Mouse (Mus musculus): Measurements from ENCODE around the gene Gm8909. TPM values are rescaled to one million over a fixed set of nuclear protein-coding genes. Genes with fewer than 3 reads are reported as not detected.

The Gm8909 gene
- not detected in 2 replicates for polyA plus RNA-seq (2015; fragmentation: Nextera tagmentation; extraction: Ambion mirVana)

DNA sequence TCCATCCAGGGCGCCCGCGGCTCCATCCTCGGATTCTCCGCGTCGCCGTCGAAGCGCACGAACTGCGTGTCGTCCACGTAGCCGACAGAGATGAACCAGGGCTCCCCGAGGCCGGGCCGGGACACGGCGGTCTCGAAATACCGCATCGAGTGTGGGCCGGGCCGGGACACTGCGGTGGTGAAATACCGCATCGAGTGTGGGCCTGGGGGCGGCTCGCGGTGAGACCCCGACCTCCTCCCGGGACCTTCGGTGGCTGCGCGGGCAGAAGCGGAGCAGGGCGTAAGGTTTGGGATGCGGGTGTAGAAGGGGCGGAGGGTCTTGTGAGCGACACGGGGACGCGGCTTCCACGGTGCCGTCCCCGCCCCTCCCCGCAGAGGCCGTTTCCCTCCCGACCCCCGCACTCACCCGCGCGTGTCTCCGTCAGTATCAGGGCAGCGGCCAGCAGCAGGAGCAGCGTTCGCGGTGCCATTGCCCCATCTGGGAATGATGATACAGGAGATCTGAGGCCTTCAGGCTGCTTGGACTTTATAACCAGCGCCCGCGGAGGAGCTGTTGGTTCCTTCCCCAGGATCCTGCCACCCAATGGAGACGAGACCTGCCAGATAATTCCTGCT lies at the start of gene Gm8909:
Gene Gm8909 (minus strand): TSS at position 499 of the 614 bp plus-strand sequence.
- Histone ChIP-seq H3K27me3 (replicated peaks) (peaks cover 68% of the 10 kb centered on the region), H3K36me3 (no peaks in the 10 kb centered on the region), H3K27ac (replicated peaks) (no peak within 1 kb of the TSS), H3K9me3 (replicated peaks) (no peaks in the 10 kb centered on the region), H3K9ac (replicated peaks) (no peak within 1 kb of the TSS), H3K4me2 (peak within 1 kb of the TSS; percentile 44), H3K4me3 (replicated peaks) (peak within 1 kb of the TSS; percentile 25), H3K4me1 (peaks cover 10% of the 10 kb centered on the region)
- no peak for ATAC-seq (ENCODE audit: low FRiP score)
- WGBS: 1% methylated on average over 63 of the region's 63 CpGs

DNA sequence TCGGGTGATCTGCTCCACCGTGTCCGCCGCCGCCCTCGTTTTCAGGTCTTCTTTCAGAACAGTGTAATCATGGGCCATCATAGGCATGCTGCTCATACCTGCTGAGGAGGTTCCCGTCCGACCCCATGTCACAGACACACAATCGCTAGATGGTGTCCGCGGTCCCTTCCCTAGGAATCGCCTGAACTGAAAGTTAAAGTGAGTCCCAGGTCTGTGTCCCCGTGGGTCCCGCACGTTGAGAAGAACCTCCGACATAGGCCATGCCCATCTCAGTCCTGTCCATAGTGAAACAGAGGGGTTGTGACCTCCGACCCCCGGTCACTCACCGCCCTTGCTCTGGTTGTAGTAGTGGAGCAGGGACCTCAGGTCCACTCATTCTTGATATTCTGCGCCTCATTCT lies 47.2 kb upstream of the Gm8909 start:
- peak overlapping the region; percentile 2; the same call in 1 of the 2 replicates for H3K4me3 ChIP-seq (replicated peaks)
- WGBS: 4% methylated on average over 20 of the region's 20 CpGs
- H3K36me3 ChIP-seq: no peaks in the 10 kb centered on the region
- peaks cover 76% of the 10 kb centered on the region for H3K27me3 ChIP-seq (replicated peaks)
- no peak overlapping the region for H3K9ac ChIP-seq (replicated peaks)
- peaks cover 7% of the 10 kb centered on the region for H3K4me1 ChIP-seq
- no peak overlapping the region for H3K27ac ChIP-seq (replicated peaks)
- ATAC-seq (ENCODE audit: low FRiP score): no peak
- no peaks in the 10 kb centered on the region for H3K9me3 ChIP-seq (replicated peaks)
- peak overlapping the region; percentile 34 for H3K4me2 ChIP-seq

DNA sequence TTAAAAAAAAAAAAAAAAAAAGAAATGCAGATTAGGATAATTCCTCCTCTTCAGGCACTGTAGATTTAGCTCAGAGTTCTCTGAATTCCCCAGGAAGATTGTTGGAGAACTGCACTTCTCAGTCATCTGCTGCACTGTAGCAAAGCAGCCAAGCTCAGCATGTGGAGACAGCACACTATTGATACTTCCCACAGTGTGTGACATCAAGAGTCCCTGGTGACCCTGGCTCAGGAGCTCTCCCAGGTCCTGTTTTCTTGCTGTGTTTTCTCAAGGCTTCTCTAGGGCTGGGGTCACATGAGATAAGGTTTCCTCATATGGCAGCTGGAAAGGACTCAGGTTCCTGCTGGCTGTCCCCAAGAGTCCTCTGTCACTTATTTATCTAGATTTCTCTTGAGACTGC lies 38.5 kb upstream of the Gm8909 start:
- no peak for ATAC-seq (ENCODE audit: low FRiP score)
- Histone ChIP-seq H3K4me2 (no peak overlapping the region), H3K9ac (replicated peaks) (no peak overlapping the region), H3K9me3 (replicated peaks) (no peaks in the 10 kb centered on the region), H3K4me3 (replicated peaks) (no peak overlapping the region), H3K27me3 (replicated peaks) (peaks cover 71% of the 10 kb centered on the region), H3K27ac (replicated peaks) (no peak overlapping the region), H3K36me3 (no peaks in the 10 kb centered on the region), H3K4me1 (peaks cover 11% of the 10 kb centered on the region)

DNA sequence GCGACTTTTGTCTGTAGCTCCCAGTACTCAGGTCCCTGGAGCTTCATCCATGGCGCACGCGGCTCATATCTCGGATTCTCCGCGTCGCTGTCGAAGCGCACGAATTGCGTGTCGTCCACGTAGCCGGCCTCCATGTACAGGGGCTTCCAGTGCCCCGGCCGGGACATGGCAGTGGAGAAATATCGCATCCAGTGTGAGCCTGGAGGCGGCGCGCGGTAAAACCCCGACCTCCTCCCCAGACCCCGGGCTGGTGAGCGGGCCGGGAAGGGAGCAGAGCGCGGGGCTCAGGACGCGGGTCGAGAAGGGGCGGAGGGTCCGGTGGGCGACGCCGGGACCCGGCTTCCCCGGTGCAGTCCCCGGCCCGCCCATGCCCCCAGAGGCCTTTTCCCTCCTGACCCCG lies 37.5 kb upstream of the Gm8909 start:
- peaks cover 72% of the 10 kb centered on the region for H3K27me3 ChIP-seq (replicated peaks)
- peak overlapping the region; percentile 26; the same call in 1 of the 2 replicates for H3K9ac ChIP-seq (replicated peaks)
- H3K27ac ChIP-seq (replicated peaks): no peak overlapping the region
- no peaks in the 10 kb centered on the region for H3K9me3 ChIP-seq (replicated peaks)
- no peak for ATAC-seq (ENCODE audit: low FRiP score)
- peaks cover 11% of the 10 kb centered on the region for H3K4me1 ChIP-seq
- WGBS: under 1% methylated on average over 36 of the region's 41 CpGs
- H3K36me3 ChIP-seq: no peaks in the 10 kb centered on the region
- H3K4me3 ChIP-seq (replicated peaks): peak overlapping the region; percentile 35
- H3K4me2 ChIP-seq: peak overlapping the region; percentile 64

DNA sequence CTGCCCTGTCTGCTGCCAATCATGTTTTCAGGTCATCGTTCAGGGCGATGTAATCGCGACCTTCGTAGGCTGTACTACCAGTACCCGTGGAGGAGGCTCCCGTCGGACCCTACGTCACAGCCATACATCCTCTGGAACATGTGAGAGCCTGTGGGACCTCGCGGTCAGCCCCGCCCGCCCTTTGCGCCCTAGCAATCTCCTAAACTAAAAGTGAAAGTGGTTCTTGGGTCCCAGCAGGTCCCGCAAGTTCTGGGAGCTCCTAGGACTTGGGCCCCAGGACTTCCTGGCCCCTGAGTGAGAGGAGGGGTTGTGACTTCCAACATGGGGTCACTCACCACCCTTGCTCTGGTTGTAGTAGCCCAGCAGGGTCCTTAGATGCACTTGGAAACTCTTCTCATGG lies 37.1 kb upstream of the Gm8909 start:
- no peak for ATAC-seq (ENCODE audit: low FRiP score)
- H3K36me3 ChIP-seq: no peaks in the 10 kb centered on the region
- H3K4me1 ChIP-seq: peaks cover 11% of the 10 kb centered on the region
- WGBS: 1% methylated on average over 15 of the region's 15 CpGs
- peak overlapping the region; percentile 35 for H3K4me3 ChIP-seq (replicated peaks)
- H3K27ac ChIP-seq (replicated peaks): no peak overlapping the region
- H3K4me2 ChIP-seq: peak overlapping the region; percentile 64
- no peak overlapping the region for H3K9ac ChIP-seq (replicated peaks)
- H3K9me3 ChIP-seq (replicated peaks): no peaks in the 10 kb centered on the region
- peaks cover 74% of the 10 kb centered on the region for H3K27me3 ChIP-seq (replicated peaks)

DNA sequence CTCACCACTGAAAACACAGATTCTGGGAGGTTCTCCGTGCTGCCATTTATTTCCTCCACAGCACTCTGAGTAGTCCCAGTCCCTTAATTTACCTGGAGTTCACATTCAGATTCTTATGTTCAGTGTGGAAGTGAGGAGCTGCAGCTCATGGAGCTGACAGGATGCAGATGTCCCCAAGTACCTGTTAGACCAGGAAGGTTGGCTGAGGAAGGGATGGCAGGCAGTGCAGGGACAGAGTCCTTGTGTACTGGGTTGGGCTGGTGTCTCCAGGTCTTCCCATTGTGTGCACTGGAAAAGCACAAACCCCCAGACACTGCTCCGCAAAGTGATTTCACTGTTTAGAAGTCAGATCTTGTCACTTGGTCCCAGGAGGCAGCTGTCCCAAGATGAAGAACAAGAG lies 33.5 kb upstream of the Gm8909 start:
- Histone ChIP-seq H3K4me2 (no peak overlapping the region), H3K27me3 (replicated peaks) (peaks cover 56% of the 10 kb centered on the region), H3K4me3 (replicated peaks) (no peak overlapping the region), H3K4me1 (peaks cover 11% of the 10 kb centered on the region), H3K9ac (replicated peaks) (no peak overlapping the region), H3K36me3 (no peaks in the 10 kb centered on the region), H3K27ac (replicated peaks) (no peak overlapping the region), H3K9me3 (replicated peaks) (no peaks in the 10 kb centered on the region)
- WGBS: 88% methylated on average over 2 of the region's 2 CpGs
- no peak for ATAC-seq (ENCODE audit: low FRiP score)

DNA sequence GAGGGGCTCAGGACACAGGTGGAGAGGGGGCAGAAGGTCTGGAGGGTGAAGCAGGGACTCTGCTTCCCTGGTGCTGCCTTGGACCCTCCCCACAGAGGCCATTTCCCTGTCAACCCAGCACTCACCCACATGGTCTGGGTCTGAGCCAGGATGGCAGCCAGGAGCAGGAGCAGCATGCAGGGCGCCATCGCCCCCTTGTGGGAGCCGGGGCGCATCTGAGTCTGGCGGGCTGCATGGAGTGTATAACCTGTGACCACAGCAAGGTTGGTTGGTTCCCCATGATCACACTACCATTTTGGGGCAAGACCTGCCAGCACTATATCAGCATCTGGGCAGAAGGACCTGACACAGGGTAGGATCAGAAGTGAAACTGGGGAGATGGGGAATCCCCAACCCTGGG lies 30.0 kb upstream of the Gm8909 start:
- 27% methylated on average over 5 of the region's 5 CpGs for WGBS
- ATAC-seq (ENCODE audit: low FRiP score): no peak
- Histone ChIP-seq H3K27ac (replicated peaks) (no peak overlapping the region), H3K36me3 (no peaks in the 10 kb centered on the region), H3K4me1 (no peaks in the 10 kb centered on the region), H3K27me3 (replicated peaks) (peaks cover 35% of the 10 kb centered on the region), H3K4me3 (replicated peaks) (no peak overlapping the region), H3K9ac (replicated peaks) (no peak overlapping the region), H3K9me3 (replicated peaks) (no peaks in the 10 kb centered on the region), H3K4me2 (no peak overlapping the region)

DNA sequence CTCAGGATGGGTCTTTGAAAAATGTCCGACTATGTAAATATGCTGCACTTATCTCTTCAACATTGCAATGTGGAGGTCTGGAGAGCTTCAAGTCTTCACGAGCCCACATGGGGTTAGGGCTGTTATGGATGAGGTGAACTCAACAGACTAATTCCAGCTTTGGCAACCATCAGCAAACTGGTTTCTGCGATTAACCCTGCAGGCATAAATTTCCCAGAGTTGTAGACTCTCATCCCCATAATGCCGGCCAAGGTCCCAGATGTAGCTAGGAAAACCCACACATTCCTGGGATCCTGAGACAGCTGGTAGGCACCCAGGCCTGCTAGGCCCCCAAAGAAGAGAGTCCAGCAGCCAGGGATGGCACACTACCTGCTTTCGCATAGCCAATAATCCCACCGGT lies 26.1 kb upstream of the Gm8909 start:
- Histone ChIP-seq H3K4me1 (no peaks in the 10 kb centered on the region), H3K9me3 (replicated peaks) (no peaks in the 10 kb centered on the region), H3K4me2 (no peak overlapping the region), H3K36me3 (no peaks in the 10 kb centered on the region), H3K27ac (replicated peaks) (no peak overlapping the region), H3K9ac (replicated peaks) (no peak overlapping the region), H3K4me3 (replicated peaks) (no peak overlapping the region), H3K27me3 (replicated peaks) (peaks cover 27% of the 10 kb centered on the region)
- 87% methylated on average over 6 of the region's 6 CpGs for WGBS
- no peak for ATAC-seq (ENCODE audit: low FRiP score)

DNA sequence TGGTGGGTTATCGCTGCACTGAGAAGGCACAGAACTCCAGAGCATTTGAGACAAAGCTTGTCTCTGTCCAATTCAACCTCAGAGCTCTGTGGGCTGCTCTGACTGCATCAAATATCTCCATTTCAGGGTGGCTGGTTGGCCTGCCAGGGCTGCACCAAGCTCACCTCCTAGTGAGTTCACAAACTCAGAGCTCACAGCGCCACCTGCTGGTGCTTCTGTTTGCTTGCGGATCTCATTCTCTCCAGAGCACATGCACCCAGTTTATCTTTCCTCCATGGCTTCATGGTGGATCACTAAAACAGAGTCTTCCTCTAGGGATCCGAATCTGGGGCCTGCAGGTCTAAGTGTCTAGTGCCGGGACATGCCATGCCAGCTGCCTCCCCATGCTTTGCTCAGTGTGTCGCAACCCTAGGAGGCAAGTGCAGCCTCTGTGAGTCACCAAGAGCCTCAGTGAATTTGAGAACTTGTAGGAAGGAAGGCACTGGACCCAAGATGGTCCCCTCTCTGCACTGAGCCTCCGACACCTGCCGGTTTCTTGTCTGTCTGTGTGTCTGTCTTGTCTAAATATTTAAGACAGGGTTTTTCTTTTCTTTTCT lies 25.3 kb upstream of the Gm8909 start:
- Histone ChIP-seq H3K4me2 (no peak overlapping the region), H3K4me1 (no peaks in the 10 kb centered on the region), H3K27ac (replicated peaks) (no peak overlapping the region), H3K27me3 (replicated peaks) (peaks cover 33% of the 10 kb centered on the region), H3K9ac (replicated peaks) (no peak overlapping the region), H3K9me3 (replicated peaks) (no peaks in the 10 kb centered on the region), H3K4me3 (replicated peaks) (no peak overlapping the region), H3K36me3 (no peaks in the 10 kb centered on the region)
- 30% methylated on average over 8 of the region's 8 CpGs for WGBS
- ATAC-seq (ENCODE audit: low FRiP score): 0 out of 2 replicates have a peak, but pooled peaks have one; percentile 57

DNA sequence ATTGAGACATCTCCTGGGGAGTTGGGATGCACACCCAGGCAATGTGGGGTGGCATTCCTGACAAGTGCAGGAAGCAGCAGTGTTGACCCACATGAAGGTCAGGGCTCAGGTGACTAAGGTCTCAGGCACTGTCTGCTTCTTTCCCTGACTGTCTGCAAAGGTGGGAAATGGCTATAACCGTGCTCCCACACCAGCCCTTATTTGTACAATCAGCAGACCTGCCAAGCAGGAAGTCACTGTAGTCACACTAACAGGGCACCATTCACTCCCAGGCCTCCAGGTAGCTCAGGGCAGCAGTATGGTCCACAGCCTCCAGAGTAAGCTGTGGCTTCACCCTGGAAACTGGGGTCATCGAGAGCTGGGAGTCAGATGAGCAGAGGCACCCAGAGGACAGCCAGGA lies 24.0 kb upstream of the Gm8909 start:
- ATAC-seq (ENCODE audit: low FRiP score): no peak
- no peak overlapping the region for H3K9ac ChIP-seq (replicated peaks)
- no peaks in the 10 kb centered on the region for H3K4me1 ChIP-seq
- no peaks in the 10 kb centered on the region for H3K9me3 ChIP-seq (replicated peaks)
- H3K4me2 ChIP-seq: no peak overlapping the region
- no peak overlapping the region for H3K4me3 ChIP-seq (replicated peaks)
- no peak overlapping the region for H3K27ac ChIP-seq (replicated peaks)
- 70% methylated on average over 2 of the region's 2 CpGs for WGBS
- no peaks in the 10 kb centered on the region for H3K36me3 ChIP-seq
- H3K27me3 ChIP-seq (replicated peaks): peaks cover 41% of the 10 kb centered on the region

DNA sequence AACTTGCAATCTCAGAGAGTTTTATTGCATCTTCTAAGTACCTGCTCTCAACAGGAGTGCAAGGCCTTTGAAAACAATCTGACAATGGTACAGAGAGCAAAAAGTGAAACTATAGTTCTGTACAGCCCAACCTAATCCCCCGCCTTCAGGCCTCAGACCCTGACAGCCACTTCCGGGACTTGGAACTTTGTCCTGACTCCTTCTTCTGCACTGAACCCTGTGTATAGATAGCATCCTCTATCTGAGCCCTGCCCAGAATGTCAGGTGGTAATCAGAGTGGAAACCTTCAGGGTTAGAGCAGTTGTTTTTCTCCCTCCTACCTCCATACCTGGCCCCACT lies 21.8 kb upstream of the Gm8909 start, which contains the start of gene H2-T3:
Gene H2-T3 (minus strand): TSS at position 119 of the 339 bp plus-strand sequence.
- Histone ChIP-seq H3K27ac (replicated peaks) (no peak within 1 kb of the TSS), H3K27me3 (replicated peaks) (peaks cover 48% of the 10 kb centered on the region), H3K9ac (replicated peaks) (no peak within 1 kb of the TSS), H3K36me3 (no peaks in the 10 kb centered on the region), H3K4me3 (replicated peaks) (no peak within 1 kb of the TSS), H3K9me3 (replicated peaks) (no peaks in the 10 kb centered on the region), H3K4me2 (no peak within 1 kb of the TSS), H3K4me1 (no peaks in the 10 kb centered on the region)
- WGBS: 74% methylated on average over 2 of the region's 2 CpGs
- no peak for ATAC-seq (ENCODE audit: low FRiP score)

DNA sequence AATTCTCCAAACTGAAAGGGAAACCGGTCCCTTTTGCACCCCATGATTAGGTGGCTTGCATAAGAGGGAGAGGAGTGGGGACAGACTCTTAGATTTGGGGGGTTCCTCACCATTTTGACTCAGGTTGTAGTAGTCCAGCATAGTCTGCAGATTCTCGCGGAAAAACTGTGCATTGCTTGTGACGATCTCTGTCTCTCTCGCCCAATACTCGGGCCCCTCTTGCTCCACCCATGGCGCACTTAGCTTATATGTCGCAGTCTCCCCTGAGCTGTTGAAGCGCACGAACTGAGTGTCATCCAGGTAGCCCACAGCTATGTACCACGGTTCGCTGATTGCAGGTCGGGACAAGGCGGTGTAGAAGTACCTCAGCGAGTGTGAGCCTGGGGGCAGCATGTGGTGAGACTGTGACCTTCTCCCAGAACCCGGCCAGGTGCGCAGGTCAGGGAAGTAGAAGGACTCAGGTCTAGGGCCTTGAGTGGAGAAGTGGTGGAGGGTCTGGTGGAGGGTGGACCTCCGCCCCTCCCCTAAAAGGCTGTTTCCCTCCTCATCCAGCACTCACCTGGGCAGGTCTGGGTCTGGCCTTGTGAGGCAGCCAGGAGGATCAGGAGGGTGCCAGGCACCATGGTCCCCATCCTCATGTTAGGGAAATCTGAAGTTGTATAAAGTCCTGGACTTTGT lies 21.3 kb upstream of the Gm8909 start:
- no peak overlapping the region for H3K4me2 ChIP-seq
- peaks cover 49% of the 10 kb centered on the region for H3K27me3 ChIP-seq (replicated peaks)
- no peak overlapping the region for H3K9ac ChIP-seq (replicated peaks)
- no peaks in the 10 kb centered on the region for H3K36me3 ChIP-seq
- WGBS: 37% methylated on average over 18 of the region's 18 CpGs
- H3K27ac ChIP-seq (replicated peaks): no peak overlapping the region
- H3K4me3 ChIP-seq (replicated peaks): no peak overlapping the region
- no peaks in the 10 kb centered on the region for H3K4me1 ChIP-seq
- H3K9me3 ChIP-seq (replicated peaks): no peaks in the 10 kb centered on the region
- no peak for ATAC-seq (ENCODE audit: low FRiP score)

Data from neural tube, embryonic 15.5 days (tissue).